Mouse (Mus musculus) G1E (cell line): ENCODE measurements at regions not wholly inside any gene's neighbourhood (a gene's known extent, or its start where the extent isn't known, plus 50 kb on each side); places are given as distances from the start of the nearest gene placed in this dataset.

Experiments used
- CTCF ChIP-seq: IDR thresholded peaks from 2 replicates; pipeline ENCODE4 v1.5.1; 2012; ENCODE audit warnings: low read depth, low read length, inconsistent platforms, mixed read lengths
- GATA1 ChIP-seq: IDR thresholded peaks from 2 replicates; pipeline ENCODE4 v1.6.1; 2012; ENCODE audit warnings: borderline replicate concordance, low read length, inconsistent platforms, mixed read lengths
- GATA2 ChIP-seq: IDR thresholded peaks from 2 replicates; pipeline ENCODE4 v1.6.1; 2012; ENCODE audit warnings: low read depth, low read length, inconsistent platforms, borderline replicate concordance
- POLR2AphosphoS5 ChIP-seq: IDR thresholded peaks from 2 replicates; pipeline ENCODE4 v1.6.1; 2012; ENCODE audit warnings: low read depth, low read length, inconsistent platforms; ENCODE audit not compliant: insufficient replicate concordance
- TAL1 ChIP-seq: conservative IDR thresholded peaks from 2 replicates; pipeline ENCODE4 v1.6.1; 2012; ENCODE audit warnings: low read depth, low read length, inconsistent platforms, mixed read lengths

DNA sequence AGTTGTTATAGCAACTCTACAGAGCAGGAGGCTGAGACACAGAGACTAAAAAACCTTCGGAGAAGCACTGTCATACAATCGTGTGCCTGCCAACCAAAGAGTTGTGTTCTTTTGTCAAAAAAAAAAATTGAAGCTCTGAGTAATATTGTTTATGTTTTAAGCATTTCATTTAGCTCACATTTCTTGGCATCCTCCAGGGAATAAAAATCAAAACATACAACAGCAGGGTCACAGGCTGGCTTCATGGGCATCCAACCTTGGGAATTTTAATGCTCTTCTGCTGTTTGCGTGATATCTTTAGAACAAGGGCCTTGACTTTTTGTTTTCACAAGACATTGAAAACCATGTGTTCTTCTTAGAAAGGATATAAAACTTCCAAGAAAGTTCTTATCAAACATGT is 152.9 kb upstream of the Cxcl12 start:
- TF ChIP-seq CTCF, result no peak
- TF ChIP-seq GATA1, result no peak
- no peak for TF ChIP-seq POLR2AphosphoS5
- no peak for TF ChIP-seq TAL1
- TF ChIP-seq GATA2, result no peak
